Mouse (Mus musculus): ENCODE measurements at regions not wholly inside any gene's neighbourhood (a gene's known extent, or its start where the extent isn't known, plus 50 kb on each side); places are given as distances from the start of the nearest gene placed in this dataset.

DNA sequence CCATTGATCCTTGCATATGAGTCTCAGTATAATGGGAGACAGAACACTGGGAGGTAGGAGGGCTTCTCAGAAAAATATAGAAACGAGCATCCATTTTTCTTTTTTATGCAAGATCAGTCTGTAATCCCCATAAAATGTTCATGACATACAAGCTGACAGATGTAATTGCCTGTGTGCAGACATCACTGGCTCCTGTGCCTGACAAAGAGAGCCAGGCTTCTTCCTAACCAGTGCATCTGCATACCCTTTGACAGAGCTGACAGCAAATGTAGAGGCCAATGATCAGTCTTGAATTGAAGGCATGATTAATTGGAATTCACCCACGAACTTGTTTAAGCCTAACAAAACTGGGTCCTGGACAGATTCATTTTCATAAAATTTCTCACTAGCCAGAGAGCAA lies 463.0 kb downstream of the 1190002N15Rik start:
- TF ChIP-seq CTCF (IDR thresholded peaks at IDR 0.05; ENCODE audit: borderline replicate concordance, insufficient read depth, low read length) (no peak), POLR2A (IDR thresholded peaks at IDR 0.05; ENCODE audit: low read depth, low read length) (no peak)

All from embryonic fibroblast, embryonic 13.5 days (primary cell).